Mouse (Mus musculus): ENCODE results near the gene Ndufb4.
A peak's percentile ranks its signal among the peaks of the same experiment; 100 is the strongest.

The Ndufb4 gene

GRCm38 (mm10) chr16:37680216-37680615, 26.0 kb upstream of the Ndufb4 start:
- ATAC-seq (ENCODE audit: low TSS enrichment), result no peak

GRCm38 (mm10) chr16:37677586-37677985, 23.3 kb upstream of the Ndufb4 start:
- no peak for ATAC-seq (ENCODE audit: low TSS enrichment)

DNA sequence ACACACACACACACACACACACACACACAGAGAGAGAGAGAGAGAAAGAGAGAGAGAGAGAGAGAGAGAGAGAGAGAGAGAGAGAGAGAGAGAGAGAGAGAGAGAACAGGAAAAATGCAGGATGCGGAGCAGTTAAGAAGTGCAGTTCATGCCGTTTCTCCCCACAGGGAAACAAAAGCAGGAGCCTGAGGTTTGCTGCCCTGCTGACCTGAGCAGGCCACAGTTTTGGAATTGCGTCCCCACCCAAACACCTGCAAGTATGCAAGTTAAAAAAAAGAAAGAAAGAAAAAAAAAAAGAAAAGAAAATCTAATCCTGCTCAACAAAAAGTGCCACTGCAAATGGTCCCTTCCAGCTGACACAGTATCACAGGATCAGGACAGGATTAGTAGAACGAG, 22.4 kb upstream of the Ndufb4 start:
- no peak for ATAC-seq (ENCODE audit: low TSS enrichment)

DNA sequence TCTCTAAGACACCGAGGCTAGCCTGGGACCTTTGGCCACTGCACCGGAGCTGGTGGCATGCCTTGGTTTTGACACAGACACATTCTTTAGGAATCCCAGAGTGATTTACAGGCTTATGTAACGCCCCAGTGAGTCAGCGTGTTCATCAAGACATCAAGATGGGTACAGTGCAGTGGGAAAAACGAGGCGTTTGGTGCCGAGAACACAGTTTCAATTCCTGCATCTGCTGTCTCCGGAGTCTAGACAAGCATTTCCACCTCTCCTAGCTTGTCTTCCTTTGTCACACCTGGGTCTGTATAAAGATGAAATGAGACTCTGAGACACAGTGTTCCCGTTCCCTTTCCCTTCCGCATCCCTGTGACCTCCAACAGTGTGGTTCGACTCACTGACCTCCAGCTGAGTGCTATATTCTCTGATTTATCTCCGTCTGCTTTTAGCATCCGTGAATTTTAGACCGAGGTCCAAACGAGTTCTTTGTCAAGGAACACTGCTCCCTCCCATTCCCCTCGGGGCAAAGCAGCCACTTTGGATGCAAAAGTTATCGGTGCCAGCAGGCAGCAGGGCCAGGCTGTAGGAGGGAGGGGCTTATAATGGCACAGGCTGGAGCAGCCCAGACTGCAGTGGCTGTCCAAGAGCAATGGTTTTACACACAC, 21.9 kb upstream of the Ndufb4 start:
- peak; percentile 80 for ATAC-seq (ENCODE audit: low TSS enrichment)

DNA sequence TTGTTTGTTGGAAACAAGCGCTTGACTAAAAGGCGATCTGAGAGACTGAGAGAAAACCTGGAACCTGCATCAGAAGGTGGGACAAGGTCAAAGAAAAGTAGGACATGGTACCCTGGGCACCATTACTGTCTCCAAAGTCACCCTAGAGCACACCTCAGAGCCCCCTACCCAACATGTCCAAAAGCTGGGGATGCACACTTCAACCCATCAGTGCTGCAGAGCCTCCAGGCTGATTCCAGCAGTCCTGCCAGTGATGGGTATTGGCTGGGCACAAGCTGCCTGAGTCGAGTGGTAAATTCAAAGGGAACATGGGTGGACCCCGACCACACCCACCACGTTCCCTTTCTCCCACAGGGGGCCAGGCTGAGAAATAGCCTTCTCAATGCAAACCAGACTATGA, 21.1 kb upstream of the Ndufb4 start:
- no peak for ATAC-seq (ENCODE audit: low TSS enrichment)

DNA sequence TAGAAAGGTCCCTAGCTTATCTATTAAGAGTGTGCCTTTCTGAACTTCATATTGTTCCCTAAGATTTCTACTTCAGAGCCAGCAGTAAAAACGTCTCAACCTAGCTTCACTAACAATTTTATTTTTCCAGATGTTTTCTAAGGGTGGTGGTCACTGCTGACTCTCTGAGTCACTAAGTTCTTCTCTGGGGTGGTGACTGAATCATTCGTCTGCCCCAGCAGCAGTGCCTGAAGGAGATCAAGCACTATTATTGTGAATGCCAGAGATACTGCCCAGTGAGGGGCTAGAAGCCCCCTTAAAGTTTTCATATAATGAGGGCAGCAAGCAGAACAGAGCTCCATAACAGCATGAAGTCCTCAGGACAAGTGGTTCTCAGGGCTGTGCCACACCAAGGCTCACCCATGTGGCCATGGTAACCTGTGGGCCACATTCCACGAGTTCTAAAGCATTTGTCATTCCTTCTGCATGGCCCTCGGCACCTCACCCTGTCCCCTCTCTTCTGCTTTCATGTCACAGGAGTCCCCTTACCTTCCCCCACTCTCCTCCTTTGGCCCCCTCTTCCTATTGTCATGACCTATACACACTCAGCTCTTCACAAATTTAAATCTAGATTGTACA, 16.5 kb upstream of the Ndufb4 start:
- ATAC-seq (ENCODE audit: low TSS enrichment), result no peak

GRCm38 (mm10) chr16:37665394-37665935, 11.2 kb upstream of the Ndufb4 start:
- no peak for ATAC-seq (ENCODE audit: low TSS enrichment)

DNA sequence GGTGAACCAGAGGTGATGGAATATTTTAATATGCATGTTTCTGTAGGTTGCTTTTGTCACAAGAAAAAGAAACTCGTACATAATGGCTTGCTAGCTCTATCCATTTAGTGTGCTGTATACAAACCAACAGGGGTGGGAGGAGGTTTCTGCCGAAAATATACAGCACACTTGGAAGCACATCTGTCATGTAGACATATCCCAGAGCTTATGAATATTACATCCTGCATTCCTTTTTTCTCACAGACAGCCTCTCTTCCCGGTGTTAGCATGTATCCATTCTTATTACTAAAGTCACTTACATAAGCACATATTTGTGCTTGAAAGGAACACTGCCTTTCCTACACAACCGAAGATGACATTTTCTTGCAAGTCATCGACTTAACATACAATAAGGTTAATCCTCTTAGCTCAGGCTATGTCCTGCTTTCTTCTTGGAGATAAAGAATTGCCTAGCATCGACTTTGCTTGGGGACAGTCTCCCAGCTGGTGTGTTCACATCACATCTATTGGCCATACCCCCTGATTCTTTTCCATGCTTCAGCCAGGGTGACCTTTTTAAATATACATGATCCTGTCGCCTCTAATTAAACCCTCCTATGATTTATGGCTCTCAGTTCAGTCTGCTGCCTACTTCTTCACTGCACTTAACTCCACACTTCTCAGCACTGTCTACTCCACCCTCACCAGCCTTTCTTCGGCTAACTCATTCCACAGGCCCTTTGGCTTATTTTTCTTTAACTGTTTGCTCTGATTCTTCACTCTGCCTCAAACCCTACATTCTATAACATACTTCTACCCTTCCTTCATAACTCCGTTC, 9.6 kb upstream of the Ndufb4 start:
- peak; percentile 90 for ATAC-seq (ENCODE audit: low TSS enrichment)

DNA sequence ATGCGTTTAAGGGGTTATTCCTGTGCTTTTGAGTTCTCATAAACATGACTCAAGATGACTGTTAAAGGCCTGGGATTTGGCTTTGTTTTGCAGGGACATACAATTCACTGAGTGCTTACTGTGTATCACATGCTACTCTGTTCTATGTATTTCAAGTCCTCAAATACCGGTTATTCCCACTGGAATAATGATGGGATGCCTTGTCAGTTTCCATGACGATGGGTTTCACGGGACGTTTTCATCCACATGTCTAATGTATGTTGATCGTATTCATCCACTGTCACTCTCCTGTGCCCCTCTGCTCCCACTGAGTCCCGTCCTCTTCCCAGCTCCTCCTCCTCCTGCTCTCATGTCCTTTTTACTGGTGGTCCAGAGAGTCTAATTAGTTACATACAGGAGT, 2.5 kb upstream of the Ndufb4 start:
- ATAC-seq (ENCODE audit: low TSS enrichment), result no peak

DNA sequence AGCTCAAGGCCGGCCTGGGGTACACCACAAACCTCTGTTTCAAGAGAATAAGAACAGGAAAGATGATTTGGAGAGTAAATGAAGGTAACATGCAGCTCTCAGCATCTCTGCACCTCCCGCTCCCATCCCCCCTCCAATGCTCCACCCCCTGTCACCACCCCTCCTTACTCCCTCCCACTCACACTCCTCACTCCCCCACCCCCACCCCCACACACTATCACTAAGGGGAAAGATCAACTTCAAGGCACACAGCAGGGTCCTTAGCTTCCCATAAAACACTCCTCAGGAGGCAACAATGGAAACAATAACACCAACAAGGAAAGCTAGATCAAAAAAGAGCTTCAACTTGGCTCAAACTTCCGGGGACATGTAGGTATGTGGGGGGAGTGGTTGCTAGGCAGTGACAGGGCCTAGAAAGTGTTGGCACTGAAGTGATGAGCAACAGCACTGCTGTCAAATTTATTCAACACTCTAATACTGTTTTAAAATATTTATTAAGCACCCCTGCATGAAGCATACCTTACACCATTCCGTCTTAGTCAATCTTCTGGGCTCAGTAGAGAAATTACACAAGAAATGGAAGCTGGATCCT, 1.6 kb upstream of the Ndufb4 start:
- no peak for ATAC-seq (ENCODE audit: low TSS enrichment)

DNA sequence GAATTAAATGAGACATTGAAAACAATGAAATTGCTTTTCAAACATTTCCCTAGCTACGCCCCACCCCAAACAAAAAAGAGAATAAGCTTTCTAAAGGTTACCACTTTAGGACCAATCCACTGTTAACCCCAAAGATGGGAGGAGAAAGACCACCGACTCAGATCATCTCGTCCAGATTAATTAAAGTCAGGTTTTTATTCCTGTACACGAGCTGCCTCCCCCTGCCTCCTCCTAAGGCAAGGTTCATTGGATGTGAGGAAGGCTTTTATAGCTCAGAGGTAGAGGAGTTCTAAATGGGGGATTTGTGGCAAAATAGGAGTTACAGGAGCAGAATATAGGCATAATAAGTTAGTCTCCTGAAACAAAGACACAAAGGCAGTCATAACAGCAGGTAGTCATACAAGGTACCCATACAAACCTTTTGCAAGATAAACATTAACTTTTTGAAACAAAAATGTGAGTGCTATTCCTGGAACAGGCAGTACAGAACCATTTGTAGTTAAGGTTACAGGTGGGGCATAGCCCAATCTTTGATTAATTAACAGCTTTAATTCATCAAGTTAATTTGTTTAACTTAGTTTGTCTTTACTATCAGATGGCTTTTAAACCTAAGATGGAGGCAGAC, 690 bp upstream of the Ndufb4 start:
- no peak for ATAC-seq (ENCODE audit: low TSS enrichment)

DNA sequence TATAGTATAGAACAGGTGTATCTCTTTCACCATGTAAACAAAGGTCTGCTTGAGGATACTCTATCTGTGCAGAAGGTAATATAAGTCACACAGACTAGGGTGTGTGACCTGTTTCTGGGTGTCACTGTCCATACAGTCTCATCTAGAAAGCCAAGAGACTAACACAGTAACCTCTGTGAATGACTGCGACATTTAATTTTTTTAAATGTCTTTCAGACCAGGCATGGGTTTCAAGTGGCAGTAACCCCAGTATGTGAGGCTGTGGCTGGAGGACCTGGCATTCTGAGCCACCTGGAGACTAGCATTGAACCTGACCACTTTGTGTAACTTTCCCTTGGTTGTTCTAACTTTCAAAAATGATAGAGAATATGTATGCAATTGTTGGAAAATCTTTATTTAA, 1.2 kb downstream of the Ndufb4 start:
- ATAC-seq (ENCODE audit: low TSS enrichment), result no peak

DNA sequence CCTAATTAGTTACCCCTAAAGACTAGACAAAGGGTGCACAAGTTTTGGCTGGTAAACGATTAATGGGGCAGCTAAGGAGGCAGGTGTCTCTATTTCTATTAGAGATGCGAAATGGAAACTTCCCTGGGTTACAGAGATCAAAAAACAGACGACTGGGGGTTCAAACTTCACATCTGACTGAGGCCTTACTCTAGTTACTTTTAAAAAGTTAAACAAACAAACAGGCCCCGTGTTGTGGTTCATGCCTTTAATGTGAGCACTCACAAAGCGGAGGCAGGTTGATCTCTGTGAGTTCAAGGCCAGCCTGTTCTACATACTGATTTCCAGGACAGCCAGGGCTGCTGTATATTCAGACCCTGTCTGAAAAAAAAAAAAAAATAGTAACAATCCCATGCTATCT, 1.6 kb downstream of the Ndufb4 start:
- ATAC-seq (ENCODE audit: low TSS enrichment), result no peak

GRCm38 (mm10) chr16:37651467-37651866, 2.8 kb downstream of the Ndufb4 start:
- no peak for ATAC-seq (ENCODE audit: low TSS enrichment)

- ATAC-seq (ENCODE audit: low TSS enrichment), result no peak
These were observed 5.2 kb downstream of the Ndufb4 start for GRCm38 (mm10) chr16:37649068-37649467.

GRCm38 (mm10) chr16:37647936-37648335, 6.3 kb downstream of the Ndufb4 start:
- no peak for ATAC-seq (ENCODE audit: low TSS enrichment)

DNA sequence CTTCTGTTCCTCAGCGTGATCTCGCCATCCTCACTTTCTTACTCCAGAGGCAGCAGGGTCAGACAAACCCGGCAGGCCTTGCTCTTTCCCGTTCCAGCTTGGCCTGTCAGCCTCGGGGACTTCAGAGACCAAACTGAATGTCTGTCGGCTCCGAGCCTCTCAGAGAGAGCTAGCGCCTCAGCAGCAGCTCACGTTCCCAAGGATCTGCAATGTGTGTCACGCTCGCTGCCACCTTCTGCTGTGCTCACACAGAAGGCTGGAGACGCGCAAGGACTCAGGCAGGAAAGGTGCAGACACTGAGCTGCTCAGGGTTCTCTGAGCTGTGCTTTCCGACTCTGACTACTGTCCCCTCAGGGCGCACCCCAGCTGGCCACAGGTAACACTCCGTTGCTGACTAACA, 7.2 kb downstream of the Ndufb4 start:
- ATAC-seq (ENCODE audit: low TSS enrichment), result peak; percentile 85

DNA sequence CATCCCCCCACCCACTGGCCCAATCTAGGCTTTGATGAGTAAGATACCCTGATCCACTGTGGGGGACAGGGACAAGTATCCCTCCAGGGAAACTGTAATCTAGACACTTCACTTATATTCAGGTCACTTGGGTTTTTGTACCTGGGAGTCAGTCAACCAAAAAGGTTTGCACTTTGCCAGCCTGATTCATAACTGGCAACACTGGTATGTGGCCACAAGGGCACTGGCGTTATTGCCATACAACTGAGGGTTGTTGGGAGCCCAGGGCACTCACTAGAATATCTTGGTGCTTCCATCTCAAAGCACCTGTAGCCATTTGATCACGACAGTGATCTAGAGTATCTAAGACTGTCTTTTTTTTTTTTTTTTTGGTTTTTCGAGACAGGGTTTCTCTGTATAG, 8.5 kb downstream of the Ndufb4 start:
- ATAC-seq (ENCODE audit: low TSS enrichment), result no peak

GRCm38 (mm10) chr16:37645211-37645610, 9.0 kb downstream of the Ndufb4 start:
- ATAC-seq (ENCODE audit: low TSS enrichment), result no peak

DNA sequence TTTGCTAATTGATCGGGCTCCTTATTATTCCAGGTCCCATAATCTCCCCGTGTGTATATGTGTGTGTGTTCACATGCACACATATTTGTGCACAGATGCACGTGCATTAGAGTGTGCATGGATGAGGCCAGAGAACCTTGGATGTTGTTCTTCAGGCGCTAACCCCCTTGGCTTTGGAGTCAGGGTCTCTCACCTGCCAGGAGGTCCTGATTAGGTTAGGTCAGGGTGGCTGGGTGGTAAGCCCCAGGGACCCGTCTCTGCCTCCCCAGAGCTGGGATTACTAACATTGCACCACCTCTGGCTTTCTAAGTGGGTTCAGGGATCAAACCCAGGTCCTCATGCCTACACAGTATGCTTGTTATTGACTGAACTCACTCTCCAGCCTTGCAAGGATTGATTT, 9.8 kb downstream of the Ndufb4 start:
- ATAC-seq (ENCODE audit: low TSS enrichment), result no peak

DNA sequence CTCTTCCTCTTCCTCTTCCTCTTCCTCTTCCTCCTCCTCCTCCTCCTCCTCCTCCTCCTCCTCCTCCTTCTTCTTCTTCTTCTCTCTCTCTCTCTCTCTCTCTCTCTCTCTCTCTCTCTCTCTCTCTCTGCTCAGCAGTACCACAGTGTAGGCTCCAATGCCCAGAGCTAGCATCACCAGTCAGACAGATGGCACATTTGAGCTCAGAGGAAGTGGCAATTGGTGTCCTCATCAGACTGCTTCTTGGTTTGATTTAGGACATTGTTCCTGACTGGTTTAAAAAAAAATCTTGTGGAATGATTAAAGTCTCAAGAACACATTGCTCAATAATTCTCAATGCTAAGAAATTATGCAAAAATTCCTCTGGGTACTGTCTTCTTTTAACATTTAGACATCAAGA, 13.7 kb downstream of the Ndufb4 start:
- peak; percentile 71; the same call in 1 of the 2 replicates for ATAC-seq (ENCODE audit: low TSS enrichment)

DNA sequence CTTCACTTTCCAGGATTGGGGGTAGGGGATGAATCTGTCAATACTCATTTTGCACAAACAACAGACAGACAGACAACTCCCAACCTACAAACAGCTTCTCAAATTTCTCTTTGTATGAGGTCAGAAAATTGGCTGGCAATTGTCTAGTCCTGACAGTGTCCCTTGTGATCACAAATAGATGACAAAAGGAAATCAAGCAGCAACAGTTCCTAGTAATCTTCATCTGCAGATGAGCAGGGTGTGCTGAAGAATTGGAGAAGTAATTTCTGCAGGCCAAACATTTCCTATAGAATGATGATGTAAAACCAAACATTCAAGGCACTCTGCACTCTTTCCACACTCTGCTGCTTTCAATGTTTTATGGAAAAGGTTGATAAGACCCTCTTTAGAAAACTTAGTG, 16.5 kb downstream of the Ndufb4 start:
- ATAC-seq (ENCODE audit: low TSS enrichment), result no peak
